Mouse (Mus musculus): ENCODE results near the gene Prkar2a. TPM values are rescaled to one million over a fixed set of nuclear protein-coding genes. Genes with fewer than 3 reads are reported as not detected.
A peak's percentile ranks its signal among the peaks of the same experiment; 100 is the strongest.

Prkar2a gene
- polyA plus RNA-seq, 1 experiment from 2014 or later: 51.9 TPM

- Histone ChIP-seq H3K27me3 (replicated peaks) (no peaks in the 10 kb centered on the region), H3K9me3 (no peaks in the 10 kb centered on the region), H3K36me3 (0 out of 2 replicates have a peak, but pooled peaks cover 2% of the 10 kb centered on the region), H3K4me2 (replicated peaks) (no peak overlapping the region), H3K4me3 (replicated peaks) (no peak overlapping the region), H3K27ac (no peak overlapping the region), H3K4me1 (replicated peaks) (peaks cover 28% of the 10 kb centered on the region), H3K9ac (no peak overlapping the region)
- ATAC-seq: no peak
- 93% methylated on average over 2 of the region's 2 CpGs for WGBS
Measured at GRCm38 (mm10) chr9:108787080-108787479, 98.0 kb downstream of the Prkar2a start.

DNA sequence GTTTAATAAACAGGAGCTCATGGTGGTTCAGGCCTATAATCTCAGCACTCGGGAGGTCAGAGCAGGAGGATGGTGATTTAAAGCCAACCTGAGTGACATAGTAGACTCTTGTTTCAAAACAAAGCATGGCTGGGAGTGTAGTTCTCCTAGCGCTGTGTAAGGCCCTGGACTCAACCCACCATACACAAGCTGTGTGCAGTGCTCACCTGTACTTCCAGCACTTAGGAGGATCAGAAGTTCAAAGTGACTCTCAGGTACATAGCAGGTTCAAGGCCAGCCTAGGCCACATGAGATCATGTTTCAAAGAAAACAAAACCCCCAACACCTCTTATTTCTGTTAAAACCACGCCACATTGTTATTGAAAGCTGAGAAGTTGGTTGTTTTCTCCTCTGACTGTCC is 99.6 kb downstream of the Prkar2a start:
- H3K4me2 ChIP-seq (replicated peaks): no peak overlapping the region
- no peak overlapping the region for H3K9ac ChIP-seq
- no peaks in the 10 kb centered on the region for H3K9me3 ChIP-seq
- H3K4me1 ChIP-seq (replicated peaks): peaks cover 25% of the 10 kb centered on the region
- no peak for ATAC-seq
- H3K4me3 ChIP-seq (replicated peaks): no peak overlapping the region
- H3K27me3 ChIP-seq (replicated peaks): no peaks in the 10 kb centered on the region
- no peak overlapping the region for H3K27ac ChIP-seq
- H3K36me3 ChIP-seq: 0 out of 2 replicates have a peak, but pooled peaks cover 2% of the 10 kb centered on the region
- 67% methylated on average over 3 of the region's 3 CpGs for WGBS

- Histone ChIP-seq H3K27ac (no peak overlapping the region), H3K4me2 (replicated peaks) (no peak overlapping the region), H3K27me3 (replicated peaks) (no peaks in the 10 kb centered on the region), H3K9me3 (no peaks in the 10 kb centered on the region), H3K4me3 (replicated peaks) (no peak overlapping the region), H3K4me1 (replicated peaks) (peaks cover 36% of the 10 kb centered on the region), H3K36me3 (peaks cover 13% of the 10 kb centered on the region), H3K9ac (no peak overlapping the region)
- no peak for ATAC-seq
- WGBS: 74% methylated on average over 1 of the region's 1 CpGs
Measured at GRCm38 (mm10) chr9:108792307-108792706, 103.2 kb downstream of the Prkar2a start.

DNA sequence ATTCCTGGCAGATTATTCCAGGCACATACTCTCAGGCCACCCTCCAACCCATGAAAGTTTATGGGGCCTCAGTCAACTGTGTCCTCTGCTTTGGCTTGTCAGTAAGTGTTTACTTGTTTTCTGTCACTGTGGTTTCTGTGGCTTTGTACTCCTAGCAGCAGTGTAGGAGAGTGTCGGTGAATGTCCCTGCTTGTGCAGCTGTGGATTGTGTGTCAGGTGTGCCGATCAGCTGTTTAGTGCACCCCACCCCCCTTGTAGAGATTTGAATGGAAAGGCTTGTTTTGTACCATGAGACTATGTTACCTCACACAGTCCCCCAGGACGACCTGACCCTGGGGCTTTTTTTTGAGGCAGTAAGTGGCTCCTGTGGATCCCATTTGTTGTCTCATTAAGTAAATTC is 103.6 kb downstream of the Prkar2a start:
- Histone ChIP-seq H3K9ac (no peak overlapping the region), H3K36me3 (peaks cover 18% of the 10 kb centered on the region), H3K27ac (no peak overlapping the region), H3K4me2 (replicated peaks) (no peak overlapping the region), H3K27me3 (replicated peaks) (no peaks in the 10 kb centered on the region), H3K4me1 (replicated peaks) (peaks cover 36% of the 10 kb centered on the region), H3K9me3 (no peaks in the 10 kb centered on the region), H3K4me3 (replicated peaks) (no peak overlapping the region)
- ATAC-seq: no peak
- WGBS: 47% methylated on average over 3 of the region's 3 CpGs

DNA sequence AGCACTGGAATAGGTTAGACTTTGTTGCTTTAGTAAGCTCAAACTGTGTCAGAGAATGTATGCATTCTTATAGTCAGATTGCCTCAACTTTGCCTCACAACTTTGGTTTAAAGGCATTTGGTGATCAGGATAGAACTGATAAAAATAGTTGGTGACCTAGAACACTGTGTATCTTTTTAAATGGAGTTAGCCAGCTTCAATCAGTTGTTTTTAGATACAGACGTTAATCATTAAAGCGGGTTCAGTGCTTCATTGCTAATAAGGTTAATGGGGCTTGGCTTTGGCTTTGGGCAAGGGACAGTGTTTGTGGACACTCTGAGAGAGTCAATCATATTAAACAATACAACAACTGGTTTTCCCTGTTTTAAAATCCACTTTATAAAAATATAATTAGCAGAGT is 106.2 kb downstream of the Prkar2a start:
- no peak overlapping the region for H3K4me3 ChIP-seq (replicated peaks)
- no peaks in the 10 kb centered on the region for H3K27me3 ChIP-seq (replicated peaks)
- peaks cover 35% of the 10 kb centered on the region for H3K36me3 ChIP-seq
- peaks cover 27% of the 10 kb centered on the region for H3K4me1 ChIP-seq (replicated peaks)
- 50% methylated on average over 2 of the region's 2 CpGs for WGBS
- H3K9me3 ChIP-seq: no peaks in the 10 kb centered on the region
- H3K27ac ChIP-seq: peak overlapping the region; percentile 54; the same call in 1 of the 2 replicates
- peak; percentile 66 for ATAC-seq
- peak overlapping the region; percentile 48 for H3K4me2 ChIP-seq (replicated peaks)
- no peak overlapping the region for H3K9ac ChIP-seq

GRCm38 (mm10) chr9:108795762-108796161 is 106.6 kb downstream of the Prkar2a start:
- Histone ChIP-seq H3K4me1 (replicated peaks) (peaks cover 27% of the 10 kb centered on the region), H3K4me2 (replicated peaks) (peak overlapping the region; percentile 48)

GRCm38 (mm10) chr9:108796351-108796981 is 107.4 kb downstream of the Prkar2a start:
- H3K27ac ChIP-seq: 0 out of 2 replicates have a peak overlapping the region, but pooled peaks have one; percentile 32
- WGBS: 74% methylated on average over 4 of the region's 4 CpGs

More at GRCm38 (mm10) chr9:108795762-108796161, 106.6 kb downstream of the Prkar2a start:
- 24% methylated on average over 11 of the region's 11 CpGs for WGBS
- peak; percentile 93 for ATAC-seq
- no peak overlapping the region for H3K9ac ChIP-seq
- H3K27ac ChIP-seq: 0 out of 2 replicates have a peak overlapping the region, but pooled peaks have one; percentile 32
- no peaks in the 10 kb centered on the region for H3K9me3 ChIP-seq
- 0 out of 2 replicates have a peak overlapping the region, but pooled peaks have one; percentile 6 for H3K4me3 ChIP-seq (replicated peaks)
- peaks cover 35% of the 10 kb centered on the region for H3K36me3 ChIP-seq
- H3K27me3 ChIP-seq (replicated peaks): no peaks in the 10 kb centered on the region

GRCm38 (mm10) chr9:108797477-108797876 is 108.4 kb downstream of the Prkar2a start:
- no peak for ATAC-seq
- no peak overlapping the region for H3K27ac ChIP-seq
- 87% methylated on average over 7 of the region's 7 CpGs for WGBS

More at GRCm38 (mm10) chr9:108796351-108796981, 107.4 kb downstream of the Prkar2a start:
- Histone ChIP-seq H3K4me3 (replicated peaks) (0 out of 2 replicates have a peak overlapping the region, but pooled peaks have one; percentile 6), H3K4me1 (replicated peaks) (peaks cover 27% of the 10 kb centered on the region), H3K4me2 (replicated peaks) (peak overlapping the region; percentile 48), H3K9ac (no peak overlapping the region), H3K36me3 (peaks cover 39% of the 10 kb centered on the region), H3K9me3 (no peaks in the 10 kb centered on the region), H3K27me3 (replicated peaks) (no peaks in the 10 kb centered on the region)
- ATAC-seq: 0 out of 2 replicates have a peak, but pooled peaks have one; percentile 8

GRCm38 (mm10) chr9:108798508-108799075 is 109.5 kb downstream of the Prkar2a start:
- Histone ChIP-seq H3K36me3 (peaks cover 42% of the 10 kb centered on the region), H3K4me2 (replicated peaks) (no peak overlapping the region), H3K4me1 (replicated peaks) (peaks cover 27% of the 10 kb centered on the region), H3K27ac (no peak overlapping the region), H3K9ac (no peak overlapping the region), H3K27me3 (replicated peaks) (no peaks in the 10 kb centered on the region), H3K9me3 (no peaks in the 10 kb centered on the region), H3K4me3 (replicated peaks) (no peak overlapping the region)
- no peak for ATAC-seq
- WGBS: 66% methylated on average over 5 of the region's 5 CpGs

More at GRCm38 (mm10) chr9:108797477-108797876, 108.4 kb downstream of the Prkar2a start:
- Histone ChIP-seq H3K9ac (no peak overlapping the region), H3K9me3 (no peaks in the 10 kb centered on the region), H3K4me2 (replicated peaks) (no peak overlapping the region), H3K4me1 (replicated peaks) (peaks cover 27% of the 10 kb centered on the region), H3K4me3 (replicated peaks) (no peak overlapping the region), H3K27me3 (replicated peaks) (no peaks in the 10 kb centered on the region), H3K36me3 (peaks cover 42% of the 10 kb centered on the region)

DNA sequence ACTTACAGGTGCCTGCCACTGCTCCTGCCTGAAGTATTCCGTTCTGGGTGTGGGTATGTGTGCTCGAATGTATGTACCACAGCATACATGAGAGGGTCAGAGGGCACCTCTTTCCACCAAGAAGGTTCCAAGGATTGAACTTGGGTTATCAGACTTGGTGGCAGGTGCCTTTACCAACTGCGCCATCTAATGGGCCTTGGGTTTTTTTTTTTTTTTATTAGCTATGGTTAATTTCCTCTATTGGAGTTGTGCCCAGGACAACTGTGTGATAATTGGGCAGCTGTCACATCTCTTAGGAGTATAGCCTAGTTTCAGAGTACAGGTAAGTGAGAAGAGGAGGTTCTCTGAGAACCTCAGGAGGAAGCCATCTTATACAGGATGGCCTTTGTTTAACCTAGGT is 110.5 kb downstream of the Prkar2a start:
- peaks cover 20% of the 10 kb centered on the region for H3K4me1 ChIP-seq (replicated peaks)
- WGBS: 78% methylated on average over 3 of the region's 3 CpGs
- H3K4me3 ChIP-seq (replicated peaks): no peak overlapping the region
- no peaks in the 10 kb centered on the region for H3K27me3 ChIP-seq (replicated peaks)
- H3K9ac ChIP-seq: no peak overlapping the region
- no peak for ATAC-seq
- no peaks in the 10 kb centered on the region for H3K9me3 ChIP-seq
- H3K36me3 ChIP-seq: peaks cover 47% of the 10 kb centered on the region
- H3K4me2 ChIP-seq (replicated peaks): no peak overlapping the region
- no peak overlapping the region for H3K27ac ChIP-seq
